Mouse (Mus musculus) liver, adult 2 months (tissue): ENCODE results near the gene Tmem247.

Experiments used
- CTCF ChIP-seq: fragments of 200-500 bp; IDR thresholded peaks from 2 replicates; pipeline ENCODE4 v1.5.1; 2011; ENCODE audit warnings: low read depth, low read length, control low read depth
- POLR2A ChIP-seq: fragments of 200-500 bp; IDR thresholded peaks from 2 replicates; pipeline ENCODE4 v1.6.1; 2011; ENCODE audit warnings: low read length, control low read depth; ENCODE audit not compliant: insufficient read depth; ENCODE audit errors: extremely low read depth

DNA sequence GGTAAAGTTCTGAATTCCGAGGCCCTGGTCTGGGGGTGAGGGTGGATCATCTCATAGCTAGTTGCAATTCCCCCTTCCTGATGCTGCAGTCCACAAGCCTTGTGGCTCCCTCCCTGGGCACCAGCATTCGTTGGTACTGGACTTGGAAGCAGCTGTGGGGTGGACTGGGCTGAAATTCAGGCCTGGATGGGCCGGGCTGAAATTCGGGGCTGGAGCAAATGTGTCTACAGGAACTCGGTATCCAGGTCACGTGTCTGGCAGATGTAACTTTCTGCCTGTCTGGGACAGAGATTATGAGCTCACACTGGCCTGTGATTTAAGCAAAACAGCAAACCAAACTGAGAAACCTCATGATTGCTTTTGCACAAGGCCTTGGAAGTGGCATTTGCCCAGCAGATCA is 31.7 kb downstream of the Tmem247 start:
- TF ChIP-seq CTCF (no peak), POLR2A (no peak)
